8 mouse cellular contexts compared by ENCODE assay signal in genomic region chr10:94147756-94148531, GRCm38 (mm10). TPM values are rescaled to one million over a fixed set of nuclear protein-coding genes. Genes with fewer than 3 reads are reported as not detected.
DNase-seq lines count a peak whose midpoint lies in the region; ATAC-seq lines count a peak whose summit lies in the region.

Nr2c1 (plus strand) TSS chr10:94148023.

- peak; percentile 89 for ATAC-seq in granulocyte monocyte progenitor cell, adult 5-6 weeks (replicated peaks; ENCODE audit: poor library complexity, severe bottlenecking)
- peak; percentile 95 for ATAC-seq in midbrain, embryonic 11.5 days (ENCODE audit: low FRiP score)

- intact Hi-C loops in left cerebral cortex, postnatal 4 days (cut with DNase I), result no loop called here

- DNase-seq in adrenal gland, postnatal 10 days, result peak; percentile 94
- DNase-seq in embryo, embryonic 11.5 days (ENCODE audit: low read depth, low spot score), result peak; percentile 71
- peak; percentile 91 for DNase-seq in kidney, adult 11 months
- peak; percentile 91 for DNase-seq in left cerebral cortex, postnatal 4 days
- DNase-seq in midbrain, embryonic 11.5 days (ENCODE audit: low spot score, missing footprints), result peak; percentile 98
- peak; percentile 88 for DNase-seq in right cerebral cortex, postnatal 4 days
- peak; percentile 87 for DNase-seq in yolk sac, embryonic 10.5 days (ENCODE audit: low spot score)

- H3K4me1 ChIP-seq in midbrain, embryonic 11.5 days (ENCODE audit: control insufficient read depth, insufficient read depth, low read length), result peaks cover 4% of the 10 kb centered on the region; the same call in 1 of the 2 replicates

- peak within 1 kb of the TSS; percentile 90 for H3K4me3 ChIP-seq in midbrain, embryonic 11.5 days (ENCODE audit: low read depth, low read length)

- H3K9ac ChIP-seq in midbrain, embryonic 11.5 days (ENCODE audit: low read length), result peak within 1 kb of the TSS; percentile 96

- no peaks in the 10 kb centered on the region for H3K36me3 ChIP-seq in midbrain, embryonic 11.5 days (ENCODE audit: control insufficient read depth, insufficient read depth, low read length)

- peak within 1 kb of the TSS; percentile 56 for H3K4me2 ChIP-seq in midbrain, embryonic 11.5 days

- no peaks in the 10 kb centered on the region for H3K27me3 ChIP-seq in midbrain, embryonic 11.5 days (ENCODE audit: control insufficient read depth, insufficient read depth, low read length)

- H3K27ac ChIP-seq in midbrain, embryonic 11.5 days (ENCODE audit: low read depth, low read length), result peak within 1 kb of the TSS; percentile 67

- under 1% methylated on average over 63 of the region's 64 CpGs for WGBS in midbrain, embryonic 11.5 days

- no peaks in the 10 kb centered on the region for H3K9me3 ChIP-seq in midbrain, embryonic 11.5 days (ENCODE audit: control insufficient read depth, low read length)

RNA-seq across cellular contexts. Expression of gene Nr2c1, which starts in this region (rescaled TPM):
- total RNA-seq in adrenal gland, postnatal 10 days (2021), result 10 to 100 TPM; 13.1 to 16.4 TPM
- 5.5 and 10.2 TPM in 2 replicates for total RNA-seq in granulocyte monocyte progenitor cell, adult 5-6 weeks (2014; fragmentation: Nextera tagmentation)
- total RNA-seq in granulocyte monocyte progenitor cell, adult 5-6 weeks (2017), result 5.2 and 8.0 TPM in 2 replicates
- 1 to 10 TPM; 8.2 to 8.6 TPM for total RNA-seq in left cerebral cortex, postnatal 4 days (2021)
- 10.8 and 12.2 TPM in 2 replicates for polyA plus RNA-seq in midbrain, embryonic 11.5 days (2014; fragmentation: Nextera tagmentation; extraction: Ambion mirVana)

Comparison
In these comparisons a context has a peak if more than half of its experiments do, and no peak if none do; other contexts are left out.
1. Peak in every context shown above with its lines: DNase-seq, ATAC-seq, H3K4me3 ChIP-seq and H3K27ac ChIP-seq.